Mouse (Mus musculus) layer of hippocampus, adult 2 months (tissue): Measurements from ENCODE around the gene Pex7. TPM values are rescaled to one million over a fixed set of nuclear protein-coding genes. Genes with fewer than 3 reads are reported as not detected.
"Not testable (repeated sequence)": the region's sequence is repeated elsewhere in the genome, so short reads cannot be mapped to it uniquely, and the experiment has no call there.

ENCODE experiments used
- DNase-seq, 2 experiments: peaks; one replicate each; pipeline ENCODE4 v3.0.0; 2022; ENCODE audit warnings: low spot score in 2 of 2
- H3K27ac ChIP-seq: fragments of 200-600 bp; 2 replicates; pipeline ENCODE4 v1.8.1; 2022
- H3K4me3 ChIP-seq: fragments of 200-600 bp; 2 replicates; pipeline ENCODE4 v1.8.1; 2022; ENCODE audit warnings: mild to moderate bottlenecking
- CTCF ChIP-seq: fragments of 200-600 bp; conservative IDR thresholded peaks from 2 replicates; pipeline ENCODE4 v1.8.1; 2022; ENCODE audit warnings: antibody characterized with exemption, mild to moderate bottlenecking, moderate library complexity
- total RNA-seq, 2 experiments: library from RNA; stranded (reverse); gene quantifications; 2 replicates each; pipeline ENCODE4 v1.2.3; 2021

Pex7 gene
- total RNA-seq, 2 experiments from 2014 or later: 19.3 to 22.0 TPM

DNA sequence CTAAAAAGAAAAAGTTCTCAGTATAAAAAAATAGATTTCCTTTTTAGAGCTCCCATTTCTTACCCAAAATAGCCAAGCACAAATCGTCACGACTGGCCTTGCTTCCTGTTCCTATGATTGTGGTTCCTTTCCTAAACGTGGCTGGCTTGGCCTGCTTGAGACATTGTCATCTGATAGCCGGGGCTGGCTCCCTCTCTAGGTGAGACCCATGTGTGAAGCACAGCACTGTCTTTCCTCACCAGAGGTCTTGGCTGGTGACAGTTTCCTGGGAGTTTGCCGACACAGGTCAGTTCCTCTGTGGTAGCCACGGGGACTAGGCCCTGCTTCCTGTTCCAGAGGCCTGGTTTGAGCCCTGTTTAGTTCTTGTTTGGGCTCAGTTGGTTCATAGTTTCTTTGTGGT lies 33.6 kb upstream of the Pex7 start:
- no peak for DNase-seq
- Histone ChIP-seq H3K4me3 (no peak overlapping the region), H3K27ac (0 out of 2 replicates have a peak overlapping the region, but pooled peaks have one; percentile 14)
- TF ChIP-seq CTCF: no peak

DNA sequence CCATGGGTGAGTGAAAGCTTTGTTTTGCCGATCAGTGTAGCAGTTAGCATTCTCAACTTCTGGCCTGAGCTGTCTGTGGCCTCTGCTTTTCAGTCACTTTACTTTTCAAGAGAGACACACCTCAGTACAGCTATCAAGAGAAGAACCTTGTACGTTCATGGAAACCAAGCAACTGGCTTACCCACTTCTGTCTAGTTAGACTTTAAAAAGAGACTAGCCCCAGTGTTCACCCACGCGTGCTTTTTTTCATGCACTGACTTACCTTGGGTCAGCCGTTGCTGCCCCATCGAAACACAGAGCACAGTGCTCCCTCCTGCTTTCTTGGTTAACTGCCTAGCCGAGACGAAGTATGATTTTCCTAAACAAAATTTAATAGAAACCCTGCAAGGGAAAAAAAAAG lies 33.1 kb upstream of the Pex7 start:
- H3K4me3 ChIP-seq: no peak overlapping the region
- DNase-seq: no peak
- H3K27ac ChIP-seq: 0 out of 2 replicates have a peak overlapping the region, but pooled peaks have one; percentile 36
- TF ChIP-seq CTCF: no peak

DNA sequence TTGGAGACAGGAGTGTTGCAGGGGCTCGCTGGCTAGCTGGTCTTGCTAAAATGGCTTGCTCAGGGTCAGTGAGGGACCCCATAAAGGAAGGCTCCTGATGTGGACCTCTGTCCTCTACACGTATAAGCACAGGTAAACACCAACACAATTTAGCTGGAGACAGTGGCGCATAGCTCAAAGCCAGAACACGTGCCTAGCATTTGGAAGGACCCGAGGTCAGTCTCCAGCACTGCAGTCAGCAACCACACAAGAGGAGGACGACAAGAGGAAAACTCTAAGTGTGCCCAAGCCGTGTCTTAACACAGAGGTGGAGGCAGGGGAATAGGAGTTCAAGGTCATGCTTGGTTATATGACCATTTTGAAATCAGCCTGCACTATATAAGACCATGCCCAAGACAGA lies 32.6 kb upstream of the Pex7 start:
- no peak for TF ChIP-seq CTCF
- no peak overlapping the region for H3K27ac ChIP-seq
- DNase-seq: no peak
- H3K4me3 ChIP-seq: no peak overlapping the region

DNA sequence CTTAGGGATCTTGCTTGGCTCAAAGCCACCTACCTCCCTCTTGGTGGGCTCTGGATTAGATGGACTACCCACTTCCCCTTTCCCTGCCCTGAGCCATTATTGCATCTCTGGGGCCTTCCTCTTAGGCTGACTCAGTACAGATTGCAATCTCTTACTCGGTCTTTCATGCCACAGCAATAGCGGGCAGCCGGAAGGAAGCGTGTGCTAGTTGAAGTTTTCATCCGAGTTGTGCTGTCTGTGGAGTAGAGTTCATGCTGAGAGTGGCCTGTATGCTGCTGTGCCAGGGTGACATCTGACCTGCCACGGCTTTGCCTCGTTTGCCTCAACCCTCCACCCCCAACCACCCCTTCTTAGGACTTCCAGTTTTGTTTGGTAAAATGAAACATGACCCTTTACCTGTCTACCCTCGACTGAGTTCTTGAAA lies 31.8 kb upstream of the Pex7 start:
- no peak overlapping the region; the same call in 1 of the 2 replicates for H3K27ac ChIP-seq
- no peak for TF ChIP-seq CTCF
- DNase-seq: no peak
- H3K4me3 ChIP-seq: no peak overlapping the region

DNA sequence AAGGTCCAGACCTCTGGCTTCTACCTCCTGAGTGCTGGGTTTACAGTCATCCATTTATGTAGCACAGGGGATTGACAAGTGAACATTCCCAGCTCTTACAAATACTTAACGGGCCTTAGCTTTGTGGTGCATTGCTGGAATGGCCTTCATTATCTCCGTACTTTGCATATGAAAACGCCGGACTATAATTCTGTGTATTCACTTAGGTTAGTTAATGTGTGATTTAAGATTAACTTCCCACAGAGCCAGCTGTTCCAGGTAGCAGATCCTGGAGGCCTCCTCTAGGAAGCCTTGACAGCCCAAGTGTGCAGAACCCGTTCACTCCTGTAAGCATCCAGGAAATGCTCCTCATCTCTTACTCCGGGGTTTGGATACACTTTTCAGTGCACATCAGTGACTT lies 31.2 kb upstream of the Pex7 start:
- DNase-seq: no peak
- no peak for TF ChIP-seq CTCF
- H3K4me3 ChIP-seq: no peak overlapping the region
- H3K27ac ChIP-seq: no peak overlapping the region

DNA sequence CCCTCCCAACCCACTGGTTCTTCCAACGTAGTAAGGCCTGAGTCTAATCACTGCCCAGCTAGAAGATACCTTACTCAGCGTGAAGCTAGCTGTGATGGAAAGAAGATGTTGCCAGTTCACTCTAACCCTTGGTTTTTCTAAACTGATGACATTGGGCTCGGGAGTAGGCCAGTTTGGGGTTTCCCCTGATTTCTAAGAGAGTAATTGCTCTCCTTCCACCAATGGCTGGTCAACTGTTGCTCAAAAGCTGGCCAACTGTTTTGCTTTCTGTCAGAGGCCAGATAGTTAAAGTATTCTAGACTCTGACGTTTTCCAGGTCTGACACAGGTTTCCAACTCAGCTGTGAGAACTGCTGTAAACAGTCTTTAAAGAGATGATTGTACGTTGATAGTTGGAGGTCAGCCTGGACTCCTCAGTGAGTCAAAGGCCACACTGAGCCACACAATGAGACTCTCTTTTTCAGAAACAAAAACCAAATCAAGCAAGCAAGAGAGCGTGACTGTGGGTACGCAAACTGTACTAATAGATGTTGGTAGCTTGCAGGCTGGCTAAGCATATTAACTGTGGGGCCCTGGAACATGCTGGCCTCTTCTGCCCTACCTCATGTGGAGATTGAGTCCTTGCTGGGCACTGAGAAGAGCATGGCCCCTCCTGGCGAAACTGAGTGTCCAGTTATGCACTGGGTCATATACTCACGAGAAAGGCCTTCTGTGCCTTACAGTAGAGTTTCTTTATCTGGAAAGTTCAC lies 29.6 kb upstream of the Pex7 start:
- H3K4me3 ChIP-seq: no peak overlapping the region; the same call in 1 of the 2 replicates
- DNase-seq: no peak
- no peak for TF ChIP-seq CTCF
- no peak overlapping the region for H3K27ac ChIP-seq

DNA sequence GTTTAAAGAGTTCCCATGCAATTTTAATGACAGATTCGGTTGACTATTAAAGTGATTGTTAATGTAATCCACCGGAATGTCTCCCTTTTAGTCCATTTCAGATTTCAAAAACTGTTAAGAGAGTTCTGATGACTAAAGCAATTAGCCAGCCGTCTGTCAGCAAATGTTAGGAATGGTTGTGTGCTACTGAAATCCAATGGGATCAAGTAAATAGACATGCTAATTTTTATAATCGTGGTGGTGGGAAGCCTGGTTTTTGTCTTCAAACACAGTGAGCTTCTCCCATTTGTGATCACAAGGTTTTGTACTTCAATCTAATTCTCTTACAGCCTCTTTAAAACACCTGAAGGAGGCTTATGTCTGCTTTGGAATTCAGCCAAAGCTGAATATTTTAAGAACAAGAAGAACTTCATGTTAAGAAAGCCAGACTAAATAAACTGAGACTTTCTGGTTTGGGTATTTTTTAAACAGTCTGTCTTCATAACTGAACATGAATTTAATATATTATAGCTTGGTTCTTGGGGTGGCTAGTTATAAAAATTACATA lies 28.4 kb upstream of the Pex7 start:
- Histone ChIP-seq H3K4me3 (peak overlapping the region; percentile 80), H3K27ac (peak overlapping the region; percentile 93; the same call in 1 of the 2 replicates)
- TF ChIP-seq CTCF: no peak
- no peak for DNase-seq

DNA sequence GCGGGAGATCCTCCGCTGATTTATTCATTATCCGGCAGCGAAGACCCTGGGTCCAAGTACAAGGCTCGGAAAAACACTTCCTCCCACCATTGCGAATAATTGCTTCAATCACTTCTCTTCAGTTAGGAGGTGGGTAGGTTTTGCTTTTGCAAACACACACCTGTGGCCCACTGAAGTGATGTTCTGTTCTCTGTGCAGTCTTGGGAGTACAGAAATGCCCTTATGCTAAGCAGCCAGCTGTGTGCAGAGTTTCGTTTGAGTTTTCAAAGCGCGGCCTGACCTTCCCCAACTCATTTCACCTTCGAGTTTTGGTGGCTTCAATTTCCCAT lies 27.8 kb upstream of the Pex7 start:
- no peak for TF ChIP-seq CTCF
- Histone ChIP-seq H3K4me3 (peak overlapping the region; percentile 80), H3K27ac (peak overlapping the region; percentile 93)
- DNase-seq: no peak

DNA sequence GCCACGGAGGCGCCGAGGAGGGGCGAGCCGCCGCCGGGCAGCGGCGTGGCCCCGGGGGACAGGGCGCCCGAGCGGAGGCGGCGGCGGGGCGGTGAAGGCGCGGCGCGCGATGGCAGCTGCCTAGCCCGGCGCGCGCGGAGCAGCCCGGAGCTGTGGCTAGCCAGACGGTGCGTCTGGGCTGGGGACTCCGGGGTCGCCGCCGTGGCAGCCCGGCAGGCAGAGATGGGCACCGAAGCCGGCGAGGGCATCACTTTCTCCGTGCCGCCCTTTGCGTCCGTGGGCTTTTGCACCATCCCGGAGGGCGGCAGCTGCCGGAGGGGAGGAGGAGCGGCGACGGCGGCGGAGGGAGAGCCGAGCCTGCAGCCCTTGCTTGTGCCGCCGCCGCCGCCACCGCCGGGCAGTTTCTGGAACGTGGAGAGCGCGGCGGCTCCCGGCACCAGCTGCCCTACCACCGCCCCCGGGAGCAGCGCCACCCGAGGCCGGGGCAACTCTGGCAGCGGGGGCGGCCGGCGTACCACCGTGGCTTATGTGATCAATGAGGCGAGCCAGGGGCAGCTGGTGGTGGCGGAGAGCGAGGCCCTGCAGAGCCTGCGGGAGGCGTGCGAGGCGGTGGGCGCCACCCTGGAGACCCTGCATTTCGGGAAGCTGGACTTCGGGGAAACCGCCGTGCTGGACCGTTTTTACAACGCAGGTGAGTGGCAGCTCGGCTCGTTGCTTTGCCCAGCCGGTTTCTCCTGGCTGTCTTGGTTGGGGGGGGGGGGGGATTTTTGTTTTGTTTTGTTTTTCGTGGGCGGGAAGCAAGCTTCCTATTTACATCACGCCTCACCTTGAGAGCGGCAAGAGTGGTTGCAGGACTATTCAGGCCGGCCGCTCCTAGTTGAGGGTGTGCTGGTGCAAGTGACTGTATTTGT lies 27.1 kb upstream of the Pex7 start, which contains the start of gene Map3k5:
Gene Map3k5 (plus strand): TSS at position 89 of the 911 bp plus-strand sequence.
- Histone ChIP-seq H3K4me3 (peak within 1 kb of the TSS; percentile 80), H3K27ac (peak within 1 kb of the TSS; percentile 93)
- DNase-seq: peak in 1 of 2 experiments; percentile 37
- TF ChIP-seq CTCF: peak; percentile 49

DNA sequence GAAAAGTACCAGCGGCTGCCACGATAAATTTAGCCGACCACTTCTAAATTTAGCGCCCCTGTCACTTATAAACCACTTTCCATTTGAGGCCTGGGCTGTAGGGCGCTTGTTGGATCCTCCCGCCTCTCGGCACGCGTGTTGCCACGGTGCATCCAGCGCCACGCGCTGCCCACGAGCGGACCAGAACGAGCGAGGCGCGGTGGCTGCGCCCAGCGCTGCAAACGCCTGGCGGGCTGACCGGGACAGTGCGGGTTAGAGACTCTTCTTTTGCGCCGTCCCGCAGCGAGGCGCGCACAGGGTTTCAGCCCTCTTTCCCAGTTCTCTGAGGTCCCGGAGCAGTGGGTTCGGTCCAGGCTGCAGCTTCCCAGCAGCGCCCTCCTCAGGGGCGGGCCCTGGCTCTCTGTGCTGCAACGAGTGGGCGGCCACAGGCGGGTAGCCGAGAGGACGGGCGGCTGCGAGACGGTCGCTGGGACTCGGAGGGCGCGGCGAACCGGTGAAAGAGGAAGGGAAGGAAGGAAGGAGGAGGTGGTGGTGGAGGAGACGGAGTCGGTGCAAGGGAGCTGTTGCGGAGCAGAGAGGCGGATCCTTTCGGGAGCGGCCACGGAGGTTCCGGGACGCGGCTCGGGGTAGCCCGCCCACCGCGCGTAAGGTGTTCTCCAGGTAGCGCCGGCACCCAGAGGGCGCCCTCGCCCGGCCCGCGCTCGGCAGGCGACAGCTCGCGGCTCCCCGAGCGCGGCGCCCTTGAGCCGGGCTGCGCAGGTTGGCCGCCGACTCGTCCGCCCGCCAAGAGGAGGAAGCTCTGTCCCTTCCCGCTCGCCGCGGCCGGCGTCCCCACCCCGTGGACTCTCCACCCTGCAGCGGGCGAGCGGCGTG lies 26.3 kb upstream of the Pex7 start:
- Histone ChIP-seq H3K27ac (peak overlapping the region; percentile 93), H3K4me3 (peak overlapping the region; percentile 80)
- DNase-seq: peak; percentile 55 to 66
- TF ChIP-seq CTCF: peak; percentile 65

DNA sequence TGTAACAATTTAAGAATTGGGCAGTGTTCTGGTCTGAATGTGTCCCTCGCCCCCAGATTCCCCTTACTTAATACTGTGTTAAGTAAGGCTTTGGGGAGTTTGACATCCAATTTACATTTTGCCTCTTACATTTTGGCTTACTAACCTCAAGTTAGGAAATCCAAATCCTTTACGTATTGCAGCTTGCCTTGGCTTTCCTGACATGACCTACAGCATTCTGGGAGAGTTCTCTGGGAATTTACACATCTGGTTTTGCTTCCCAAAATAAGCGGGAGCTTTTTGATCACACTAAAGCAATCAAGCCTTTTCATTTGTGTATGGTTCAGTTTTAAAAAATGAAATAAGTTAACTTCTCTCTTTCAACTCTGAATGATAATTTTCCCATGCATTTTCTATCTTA lies 25.5 kb upstream of the Pex7 start:
- no peak for DNase-seq
- Histone ChIP-seq H3K27ac (no peak overlapping the region), H3K4me3 (peak overlapping the region; percentile 80; the same call in 1 of the 2 replicates)
- TF ChIP-seq CTCF: no peak

DNA sequence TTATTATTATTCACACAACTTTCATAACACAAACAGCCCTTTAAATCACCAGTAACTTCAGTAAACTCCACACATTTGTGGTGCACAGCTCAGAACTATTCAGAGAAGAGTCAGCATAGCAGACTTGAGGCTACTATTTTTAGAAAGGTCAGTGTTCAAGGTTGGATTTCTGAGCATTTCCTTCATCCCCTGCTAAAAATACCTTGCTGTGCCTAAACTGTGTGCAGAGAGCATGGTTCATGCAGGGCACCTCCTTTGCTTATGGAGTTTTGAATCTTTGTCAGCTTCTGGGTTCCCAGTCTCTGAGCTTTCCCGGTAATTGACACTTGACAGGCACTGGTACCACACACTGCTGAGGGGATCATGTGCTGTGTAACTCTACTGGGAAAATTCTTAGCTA lies 20.7 kb upstream of the Pex7 start:
- no peak for DNase-seq
- no peak overlapping the region for H3K4me3 ChIP-seq
- TF ChIP-seq CTCF: no peak
- no peak overlapping the region for H3K27ac ChIP-seq

DNA sequence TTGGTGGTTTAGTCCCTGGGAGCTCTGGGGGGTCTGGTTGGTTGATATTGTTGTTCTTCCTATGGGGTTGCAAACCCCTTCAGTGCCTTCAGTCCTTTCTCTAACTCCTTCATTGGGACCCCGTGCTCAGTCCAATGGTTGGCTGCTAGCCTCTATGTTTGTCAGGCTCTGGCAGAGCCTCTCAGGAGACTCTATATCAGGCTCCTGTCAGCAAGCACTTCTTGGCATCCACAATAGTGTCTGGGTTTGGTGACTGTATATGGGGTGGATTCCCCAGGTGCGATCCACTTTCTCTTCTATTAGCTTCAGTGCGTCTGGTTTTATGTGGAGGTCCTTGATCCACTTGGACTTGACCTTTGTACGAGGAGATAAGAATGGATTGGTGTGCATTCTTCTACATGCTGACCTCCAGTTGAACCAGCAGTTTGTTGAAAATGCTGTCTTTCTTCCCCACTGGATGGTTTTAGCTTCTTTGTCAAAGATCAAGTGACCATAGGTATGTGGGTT lies 19.0 kb upstream of the Pex7 start:
- not testable (repeated sequence) for H3K4me3 ChIP-seq, H3K27ac ChIP-seq, DNase-seq
